Mouse (Mus musculus) cerebellum, adult 2 months (tissue): ENCODE data around the gene Fat2.

ENCODE experiments used
- CTCF ChIP-seq: fragments of 200-500 bp; IDR thresholded peaks from 2 replicates; pipeline ENCODE4 v1.5.1; 2011; ENCODE audit warnings: low read depth, mild to moderate bottlenecking, control low read depth, low read length, moderate library complexity, borderline replicate concordance; ENCODE audit not compliant: insufficient read depth
- POLR2A ChIP-seq: fragments of 200-500 bp; IDR thresholded peaks from 2 replicates; pipeline ENCODE4 v1.6.1; 2011; ENCODE audit warnings: low read length, control low read depth, borderline replicate concordance; ENCODE audit not compliant: insufficient read depth

DNA sequence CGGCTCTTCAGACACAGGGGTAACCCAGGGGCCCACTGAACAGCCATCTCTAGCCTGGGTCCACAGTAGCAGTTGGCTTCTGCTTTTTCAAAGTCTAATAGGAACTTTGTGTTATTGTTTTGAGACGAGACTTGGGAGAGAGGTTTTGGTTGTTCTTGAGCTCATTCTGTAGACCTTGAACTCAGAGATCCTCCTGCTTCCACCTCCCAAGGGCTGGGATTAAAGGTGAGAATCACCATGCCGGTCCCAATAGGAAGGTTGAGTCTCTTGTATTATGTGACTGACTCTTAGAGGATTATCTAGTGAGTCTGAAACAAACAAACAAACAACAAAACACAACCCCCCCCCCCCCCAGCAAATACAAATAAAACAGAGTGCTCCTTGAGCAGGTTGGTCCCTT, 117.9 kb downstream of the Fat2 start:
- TF ChIP-seq POLR2A = no peak
- TF ChIP-seq CTCF = no peak
